Mouse (Mus musculus): Measurements from ENCODE around the gene Sspo. TPM values are rescaled to one million over a fixed set of nuclear protein-coding genes. Genes with fewer than 3 reads are reported as not detected.

The Sspo gene
- polyA plus RNA-seq, 1 experiment from 2014 or later: 0.20 TPM

- Histone ChIP-seq H3K4me1 (replicated peaks; ENCODE audit: control insufficient read depth, insufficient read depth, low read length) (no peaks in the 10 kb centered on the region), H3K4me2 (replicated peaks) (no peak overlapping the region), H3K9me3 (ENCODE audit: control insufficient read depth, low read length) (no peaks in the 10 kb centered on the region), H3K27me3 (ENCODE audit: control insufficient read depth, insufficient read depth, low read length) (no peaks in the 10 kb centered on the region), H3K9ac (no peak overlapping the region), H3K4me3 (replicated peaks; ENCODE audit: low read length) (no peak overlapping the region), H3K27ac (no peak overlapping the region), H3K36me3 (replicated peaks; ENCODE audit: control insufficient read depth, insufficient read depth) (no peaks in the 10 kb centered on the region)
- no peak for ATAC-seq (ENCODE audit: low FRiP score)
- no peak for DNase-seq (ENCODE audit: low spot score)
- 89% methylated on average over 13 of the region's 13 CpGs for WGBS
These were observed 17.1 kb downstream of the Sspo start for GRCm38 (mm10) chr6:48464966-48465679.

DNA sequence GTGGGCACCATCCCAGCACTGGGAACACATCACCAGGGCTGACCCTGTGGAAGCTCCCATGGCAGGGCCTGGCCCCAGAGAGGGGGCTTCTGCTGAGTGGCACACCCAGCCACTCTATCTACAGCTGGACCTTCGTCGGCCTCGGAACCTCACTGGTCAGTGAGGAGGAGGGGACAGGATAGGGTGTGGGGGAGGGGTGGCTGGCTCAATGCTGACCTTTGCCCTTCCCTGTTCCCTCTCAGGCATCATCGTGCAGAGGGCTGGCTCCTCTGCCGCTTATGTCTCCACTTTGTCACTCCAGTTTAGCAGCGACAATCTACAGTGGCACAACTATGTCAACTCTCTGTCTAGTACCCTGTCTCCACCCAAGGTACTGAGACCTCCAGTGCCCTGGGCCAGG lies 18.7 kb downstream of the Sspo start:
- Histone ChIP-seq H3K4me3 (replicated peaks; ENCODE audit: low read length) (no peak overlapping the region), H3K4me2 (replicated peaks) (no peak overlapping the region), H3K36me3 (replicated peaks; ENCODE audit: control insufficient read depth, insufficient read depth) (no peaks in the 10 kb centered on the region), H3K9me3 (ENCODE audit: control insufficient read depth, low read length) (no peaks in the 10 kb centered on the region), H3K27me3 (ENCODE audit: control insufficient read depth, insufficient read depth, low read length) (no peaks in the 10 kb centered on the region), H3K9ac (no peak overlapping the region), H3K27ac (no peak overlapping the region), H3K4me1 (replicated peaks; ENCODE audit: control insufficient read depth, insufficient read depth, low read length) (no peaks in the 10 kb centered on the region)
- ATAC-seq (ENCODE audit: low FRiP score): no peak
- no peak for DNase-seq (ENCODE audit: low spot score)
- WGBS: 21% methylated on average over 6 of the region's 6 CpGs

DNA sequence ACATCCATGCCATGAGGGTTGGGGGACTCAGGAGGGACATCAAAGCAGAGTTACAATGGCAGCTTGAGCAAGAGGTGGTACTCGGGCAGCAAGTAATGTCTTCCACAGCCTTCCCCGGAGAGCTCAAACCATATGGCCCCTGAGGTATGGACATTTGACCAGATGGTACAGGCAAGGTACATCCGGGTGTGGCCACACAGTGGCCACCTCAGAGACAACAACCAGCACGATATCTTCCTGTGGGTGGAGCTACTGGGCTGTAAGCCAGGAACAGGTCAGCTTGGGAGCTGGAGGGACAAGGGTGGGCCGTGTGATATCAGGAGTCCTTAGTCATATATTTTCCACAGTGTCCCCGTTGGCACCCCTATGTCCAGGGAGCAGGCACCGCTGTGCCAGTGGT lies 19.5 kb downstream of the Sspo start:
- Histone ChIP-seq H3K9ac (no peak overlapping the region), H3K9me3 (ENCODE audit: control insufficient read depth, low read length) (no peaks in the 10 kb centered on the region), H3K27me3 (ENCODE audit: control insufficient read depth, insufficient read depth, low read length) (no peaks in the 10 kb centered on the region), H3K4me3 (replicated peaks; ENCODE audit: low read length) (no peak overlapping the region), H3K36me3 (replicated peaks; ENCODE audit: control insufficient read depth, insufficient read depth) (no peaks in the 10 kb centered on the region), H3K4me2 (replicated peaks) (no peak overlapping the region), H3K4me1 (replicated peaks; ENCODE audit: control insufficient read depth, insufficient read depth, low read length) (no peaks in the 10 kb centered on the region), H3K27ac (no peak overlapping the region)
- ATAC-seq (ENCODE audit: low FRiP score) (no peak), DNase-seq (ENCODE audit: low spot score) (no peak)
- 90% methylated on average over 7 of the region's 7 CpGs for WGBS

DNA sequence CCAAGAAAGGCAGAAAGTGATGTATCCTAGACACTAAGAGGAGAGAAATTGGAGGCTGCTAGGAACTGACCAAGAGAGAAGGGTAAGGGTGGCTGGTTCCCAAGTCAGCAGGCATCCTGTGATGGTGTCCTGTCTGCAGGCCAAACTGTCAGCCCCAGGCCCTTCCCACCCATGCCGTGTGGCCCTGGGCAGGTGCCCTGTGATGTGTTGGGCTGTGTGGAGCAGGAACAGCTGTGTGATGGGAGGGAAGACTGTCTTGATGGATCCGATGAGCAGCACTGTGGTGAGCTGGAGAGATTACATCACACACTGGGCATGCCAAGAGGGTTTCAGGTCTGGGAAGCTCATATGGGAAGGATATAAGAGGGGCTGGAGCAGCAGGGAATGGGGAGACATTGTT lies 22.7 kb downstream of the Sspo start:
- no peak overlapping the region for H3K27ac ChIP-seq
- DNase-seq (ENCODE audit: low spot score): no peak
- H3K4me3 ChIP-seq (replicated peaks; ENCODE audit: low read length): no peak overlapping the region
- no peaks in the 10 kb centered on the region for H3K27me3 ChIP-seq (ENCODE audit: control insufficient read depth, insufficient read depth, low read length)
- no peaks in the 10 kb centered on the region for H3K9me3 ChIP-seq (ENCODE audit: control insufficient read depth, low read length)
- no peaks in the 10 kb centered on the region for H3K4me1 ChIP-seq (replicated peaks; ENCODE audit: control insufficient read depth, insufficient read depth, low read length)
- 92% methylated on average over 2 of the region's 2 CpGs for WGBS
- no peak overlapping the region for H3K9ac ChIP-seq
- no peak overlapping the region for H3K4me2 ChIP-seq (replicated peaks)
- ATAC-seq (ENCODE audit: low FRiP score): no peak
- H3K36me3 ChIP-seq (replicated peaks; ENCODE audit: control insufficient read depth, insufficient read depth): no peaks in the 10 kb centered on the region

- WGBS: 76% methylated on average over 4 of the region's 4 CpGs
- H3K4me1 ChIP-seq (replicated peaks; ENCODE audit: control insufficient read depth, insufficient read depth, low read length): no peaks in the 10 kb centered on the region
- H3K9ac ChIP-seq: no peak overlapping the region
- ATAC-seq (ENCODE audit: low FRiP score) (no peak), DNase-seq (ENCODE audit: low spot score) (no peak)
- no peak overlapping the region for H3K27ac ChIP-seq
- H3K4me2 ChIP-seq (replicated peaks): no peak overlapping the region
- no peak overlapping the region for H3K4me3 ChIP-seq (replicated peaks; ENCODE audit: low read length)
- no peaks in the 10 kb centered on the region for H3K36me3 ChIP-seq (replicated peaks; ENCODE audit: control insufficient read depth, insufficient read depth)
- H3K27me3 ChIP-seq (ENCODE audit: control insufficient read depth, insufficient read depth, low read length): no peaks in the 10 kb centered on the region
- no peaks in the 10 kb centered on the region for H3K9me3 ChIP-seq (ENCODE audit: control insufficient read depth, low read length)
These were observed 30.4 kb downstream of the Sspo start for GRCm38 (mm10) chr6:48478446-48478845.

- ATAC-seq (ENCODE audit: low FRiP score) (no peak), DNase-seq (ENCODE audit: low spot score) (no peak)
- H3K9me3 ChIP-seq (ENCODE audit: control insufficient read depth, low read length): no peaks in the 10 kb centered on the region
- H3K4me2 ChIP-seq (replicated peaks): no peak overlapping the region
- H3K27me3 ChIP-seq (ENCODE audit: control insufficient read depth, insufficient read depth, low read length): no peaks in the 10 kb centered on the region
- WGBS: 67% methylated on average over 5 of the region's 5 CpGs
- H3K9ac ChIP-seq: no peak overlapping the region
- no peak overlapping the region for H3K27ac ChIP-seq
- H3K4me3 ChIP-seq (replicated peaks; ENCODE audit: low read length): no peak overlapping the region
- H3K4me1 ChIP-seq (replicated peaks; ENCODE audit: control insufficient read depth, insufficient read depth, low read length): no peaks in the 10 kb centered on the region
- no peaks in the 10 kb centered on the region for H3K36me3 ChIP-seq (replicated peaks; ENCODE audit: control insufficient read depth, insufficient read depth)
These were observed 34.5 kb downstream of the Sspo start for GRCm38 (mm10) chr6:48482501-48482900.

- Histone ChIP-seq H3K4me2 (replicated peaks) (peak overlapping the region; percentile 37), H3K27me3 (ENCODE audit: control insufficient read depth, insufficient read depth, low read length) (no peaks in the 10 kb centered on the region), H3K36me3 (replicated peaks; ENCODE audit: control insufficient read depth, insufficient read depth) (no peaks in the 10 kb centered on the region), H3K9me3 (ENCODE audit: control insufficient read depth, low read length) (no peaks in the 10 kb centered on the region), H3K27ac (no peak overlapping the region), H3K4me3 (replicated peaks; ENCODE audit: low read length) (no peak overlapping the region), H3K4me1 (replicated peaks; ENCODE audit: control insufficient read depth, insufficient read depth, low read length) (no peaks in the 10 kb centered on the region), H3K9ac (0 out of 2 replicates have a peak overlapping the region, but pooled peaks have one; percentile 14)
- 14% methylated on average over 17 of the region's 25 CpGs for WGBS
- no peak for ATAC-seq (ENCODE audit: low FRiP score)
- no peak for DNase-seq (ENCODE audit: low spot score)
These were observed 40.0 kb downstream of the Sspo start for GRCm38 (mm10) chr6:48487747-48488725.

DNA sequence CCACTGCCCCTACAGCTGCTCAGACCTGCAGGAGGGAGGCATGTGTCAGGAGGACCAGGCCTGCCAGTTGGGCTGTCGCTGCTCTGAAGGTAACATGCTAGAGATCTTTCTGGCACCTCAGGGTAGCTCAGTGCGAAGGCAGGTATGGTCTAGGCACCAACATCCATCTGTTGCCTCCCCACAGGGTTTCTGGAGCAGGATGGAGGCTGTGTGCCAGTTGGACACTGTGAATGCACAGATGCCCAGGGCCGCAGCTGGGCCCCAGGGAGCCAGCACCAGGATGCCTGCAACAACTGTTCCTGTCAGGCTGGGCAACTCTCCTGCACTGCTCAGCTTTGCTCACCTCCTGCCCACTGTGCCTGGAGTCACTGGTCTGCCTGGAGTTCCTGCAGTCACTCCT lies 41.7 kb downstream of the Sspo start:
- Histone ChIP-seq H3K9ac (no peak overlapping the region), H3K4me1 (replicated peaks; ENCODE audit: control insufficient read depth, insufficient read depth, low read length) (no peaks in the 10 kb centered on the region), H3K27me3 (ENCODE audit: control insufficient read depth, insufficient read depth, low read length) (no peaks in the 10 kb centered on the region), H3K27ac (no peak overlapping the region), H3K4me3 (replicated peaks; ENCODE audit: low read length) (no peak overlapping the region), H3K4me2 (replicated peaks) (no peak overlapping the region), H3K36me3 (replicated peaks; ENCODE audit: control insufficient read depth, insufficient read depth) (no peaks in the 10 kb centered on the region), H3K9me3 (ENCODE audit: control insufficient read depth, low read length) (no peaks in the 10 kb centered on the region)
- DNase-seq (ENCODE audit: low spot score) (no peak), ATAC-seq (ENCODE audit: low FRiP score) (peak; percentile 34; the same call in 1 of the 2 replicates)
- 68% methylated on average over 3 of the region's 3 CpGs for WGBS

DNA sequence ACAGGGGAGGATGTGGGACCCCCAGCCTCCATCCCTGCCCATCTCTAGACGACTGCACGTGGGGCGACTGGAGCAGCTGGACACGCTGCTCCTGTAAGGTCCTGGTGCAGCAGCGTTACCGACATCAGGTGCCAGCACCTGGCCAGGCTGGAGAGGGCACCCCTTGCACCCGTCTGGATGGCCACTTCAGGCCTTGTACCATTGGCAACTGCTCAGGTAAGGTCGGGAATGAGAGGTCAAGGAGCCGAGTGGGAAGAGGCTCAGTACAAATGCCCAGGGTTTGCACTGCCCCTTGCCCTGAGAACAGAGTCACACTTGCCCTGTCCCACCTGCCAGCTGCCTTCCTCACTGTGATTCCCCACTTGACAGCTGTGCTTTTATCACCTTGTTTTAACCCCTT lies 43.3 kb downstream of the Sspo start:
- ATAC-seq (ENCODE audit: low FRiP score): no peak
- Histone ChIP-seq H3K4me2 (replicated peaks) (no peak overlapping the region), H3K27me3 (ENCODE audit: control insufficient read depth, insufficient read depth, low read length) (no peaks in the 10 kb centered on the region), H3K9ac (no peak overlapping the region), H3K36me3 (replicated peaks; ENCODE audit: control insufficient read depth, insufficient read depth) (no peaks in the 10 kb centered on the region), H3K9me3 (ENCODE audit: control insufficient read depth, low read length) (no peaks in the 10 kb centered on the region), H3K4me3 (replicated peaks; ENCODE audit: low read length) (no peak overlapping the region), H3K27ac (no peak overlapping the region), H3K4me1 (replicated peaks; ENCODE audit: control insufficient read depth, insufficient read depth, low read length) (no peaks in the 10 kb centered on the region)
- WGBS: 71% methylated on average over 9 of the region's 9 CpGs
- DNase-seq (ENCODE audit: low spot score): no peak
